Mouse (Mus musculus) testis, adult 2 months (tissue): ENCODE results near the gene Ppm1m.

ENCODE experiments used
- CTCF ChIP-seq: fragments of 200-500 bp; IDR thresholded peaks from 2 replicates; pipeline ENCODE4 v1.5.1; 2012; ENCODE audit warnings: low read depth, mild to moderate bottlenecking, inconsistent platforms, low read length, moderate library complexity; ENCODE audit not compliant: control insufficient read depth, insufficient read depth, insufficient replicate concordance
- POLR2A ChIP-seq: fragments of 200-500 bp; IDR thresholded peaks from 2 replicates; pipeline ENCODE4 v1.6.1; 2012; ENCODE audit warnings: low read depth, mild to moderate bottlenecking, inconsistent platforms, low read length, moderate library complexity; ENCODE audit not compliant: control insufficient read depth

DNA sequence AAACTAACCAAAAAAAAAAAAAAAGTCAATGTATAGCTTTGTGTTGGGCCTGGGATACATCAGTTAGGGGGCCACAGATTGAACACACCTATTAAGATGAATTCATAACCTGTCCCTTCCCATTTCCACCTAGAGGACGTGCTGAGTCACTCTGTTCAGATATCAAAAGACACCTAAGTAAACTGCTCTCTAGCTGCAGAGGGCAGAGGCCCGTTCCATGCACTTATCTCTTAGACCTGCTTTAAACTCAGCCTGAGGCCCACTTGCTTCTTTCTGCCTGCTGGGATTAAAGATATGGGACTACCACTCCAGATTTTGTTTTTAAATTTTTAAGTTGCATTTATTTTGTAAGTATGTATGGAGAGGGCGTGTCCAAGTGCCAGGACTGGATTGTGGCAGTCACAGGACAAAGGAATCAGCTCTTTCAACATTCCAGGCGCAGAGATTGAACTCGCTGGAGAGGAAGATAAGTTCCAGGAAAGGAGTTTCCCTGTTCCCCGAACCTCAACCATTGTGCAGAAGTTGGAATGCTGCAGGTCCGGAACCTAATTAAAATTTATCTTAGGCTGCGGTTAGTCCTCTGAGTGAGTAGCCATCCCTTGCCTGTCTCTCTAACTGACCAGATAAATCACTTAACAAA, 28.4 kb upstream of the Ppm1m start:
- TF ChIP-seq POLR2A (no peak), CTCF (no peak)
